In genomic region chr4:41606784-41607183, GRCm38 (mm10) we compare ENCODE assay signal across 9 mouse cellular contexts. TPM values are rescaled to one million over a fixed set of nuclear protein-coding genes. Genes with fewer than 3 reads are reported as not detected.
DNase-seq lines count a peak whose midpoint lies in the region; ATAC-seq and TF ChIP-seq lines count a peak whose summit lies in the region.
"Had no signal": no experiment of that assay in that cellular context is flagged by ENCODE, and none has a peak within 500 bp of the region (broad histone marks: within the 10 kb centered on the region; RNA-seq: fewer than 3 reads in every experiment).

No protein-coding gene starts in this region.

- H3K4me1 ChIP-seq in ES-E14 (ENCODE audit: control insufficient read depth in 2 of 2, insufficient read depth in 2 of 2, low read length in 2 of 2, poor library complexity in 1 of 2): no peaks in the 10 kb centered on the region
- peaks cover 35% of the 10 kb centered on the region for H3K4me1 ChIP-seq in forebrain, embryonic 16.5 days (replicated peaks; ENCODE audit: control insufficient read depth, insufficient read depth, low read length)
- H3K4me1 ChIP-seq: limb, embryonic 13.5 days had no signal

- in situ Hi-C loops in ES-E14 (cut with MboI; ENCODE audit: low sequenced_read_pairs in 2 of 2, unreplicated experiment in 2 of 2): no loop called here

- H3K9ac ChIP-seq in ES-E14 (ENCODE audit: insufficient read depth, low read depth, low read length, poor library complexity, severe bottlenecking): no peak overlapping the region
- H3K9ac ChIP-seq in forebrain, embryonic 16.5 days (replicated peaks; ENCODE audit: low read depth, low read length): no peak overlapping the region
- H3K9ac ChIP-seq: limb, embryonic 13.5 days had no signal

- H3K9me3 ChIP-seq in ES-E14 (ENCODE audit: control insufficient read depth, insufficient read depth, low read depth, low read length): no peaks in the 10 kb centered on the region
- H3K9me3 ChIP-seq in forebrain, embryonic 16.5 days (ENCODE audit: control insufficient read depth, low read length): no peaks in the 10 kb centered on the region
- H3K9me3 ChIP-seq: limb, embryonic 13.5 days had no signal

- no peak for ATAC-seq in forebrain, embryonic 16.5 days

- WGBS in forebrain, embryonic 16.5 days: 52% methylated on average over 4 of the region's 4 CpGs

- DNase-seq in heart, postnatal 4 days: peak; percentile 73
- DNase-seq in heart, adult 8-10 months (ENCODE audit: low spot score): no peak
- DNase-seq in ES-E14 (ENCODE audit: low read depth, low spot score): peak; percentile 63
- peak; percentile 83 for DNase-seq in embryo, embryonic 10.5 days (ENCODE audit: low spot score)
- DNase-seq in lung, postnatal 10 days: peak; percentile 80
- DNase-seq in layer of hippocampus, adult 9-11 months: no peak
- DNase-seq in frontal cortex, postnatal 36 days (ENCODE audit: low spot score in 2 of 2): no peak

- no peaks in the 10 kb centered on the region; the same call in 1 of the 2 replicates for H3K27me3 ChIP-seq in forebrain, embryonic 16.5 days (replicated peaks; ENCODE audit: control insufficient read depth, insufficient read depth, low read length)

- no peak overlapping the region for H3K27ac ChIP-seq in ES-E14 (ENCODE audit: insufficient read depth, low read depth, low read length, poor library complexity, severe bottlenecking)
- no peak overlapping the region for H3K27ac ChIP-seq in forebrain, embryonic 16.5 days (ENCODE audit: low read length)
- H3K27ac ChIP-seq: limb, embryonic 13.5 days had no signal

- H3K4me3 ChIP-seq in ES-E14 (ENCODE audit: insufficient read depth in 1 of 2, low read depth in 1 of 2, low read length in 2 of 2, poor library complexity in 1 of 2, severe bottlenecking in 1 of 2): no peak overlapping the region
- H3K4me3 ChIP-seq in forebrain, embryonic 16.5 days (replicated peaks; ENCODE audit: low read length): no peak overlapping the region
- H3K4me3 ChIP-seq: limb, embryonic 13.5 days had no signal

- no peak overlapping the region for H3K4me2 ChIP-seq in forebrain, embryonic 16.5 days (ENCODE audit: low read length)
- H3K4me2 ChIP-seq: limb, embryonic 13.5 days had no signal

- no peaks in the 10 kb centered on the region for H3K36me3 ChIP-seq in ES-E14 (ENCODE audit: control insufficient read depth, insufficient read depth, low read length, poor library complexity, severe bottlenecking)
- H3K36me3 ChIP-seq in forebrain, embryonic 16.5 days (ENCODE audit: control insufficient read depth, insufficient read depth): no peaks in the 10 kb centered on the region
- H3K36me3 ChIP-seq: limb, embryonic 13.5 days had no signal

TF ChIP-seq in ES-E14, 5 proteins besides CTCF, POLR2A, EP300 and RAD21:
- TF ChIP-seq CHD2 (IDR thresholded peaks at IDR 0.05; ENCODE audit: low read depth, low read length) (no peak), MAFK (IDR thresholded peaks at IDR 0.05; ENCODE audit: insufficient read depth, low read depth, low read length) (no peak), ZNF384 (IDR thresholded peaks at IDR 0.05; ENCODE audit: low read depth, low read length) (no peak), HCFC1 (IDR thresholded peaks at IDR 0.05; ENCODE audit: borderline replicate concordance, insufficient read depth, low read length) (no peak), ZC3H11A (IDR thresholded peaks at IDR 0.05; ENCODE audit: borderline replicate concordance, low read depth, low read length) (no peak)
TF ChIP-seq in ES-E14: peak in this region for 0.

RNA-seq across cellular contexts. Expression of gene Enho, which starts 33.3 kb away (rescaled TPM):
- 1 to 10 TPM; 5.5 to 5.8 TPM for total RNA-seq in heart, postnatal 4 days (2021)
- 10 to 100 TPM in 2 of 4 experiments, 1 to 10 TPM in 2; 8.9 to 13.9 (median 11.1) TPM for total RNA-seq in heart, adult 8-10 months (2022)
- 4.7 and 5.8 TPM in 2 replicates for total RNA-seq in ES-E14 (2012; rRNA removed)
- polyA plus RNA-seq in forebrain, embryonic 16.5 days (2015; fragmentation: Nextera tagmentation; extraction: Ambion mirVana): 51.5 and 68.4 TPM in 2 replicates

RNA-seq across cellular contexts. Expression of gene Dnaic1, which starts 37.2 kb away (rescaled TPM):
- 1 to 10 TPM; 1.3 to 1.7 TPM for total RNA-seq in heart, postnatal 4 days (2021)
- 1 to 10 TPM; 1.7 to 6.2 (median 3.5) TPM for total RNA-seq in heart, adult 8-10 months (2022)
- 1.7 and 2.0 TPM in 2 replicates for total RNA-seq in ES-E14 (2012; rRNA removed)
- polyA plus RNA-seq in forebrain, embryonic 16.5 days (2015; fragmentation: Nextera tagmentation; extraction: Ambion mirVana): 1.2 and 1.7 TPM in 2 replicates

RNA-seq across cellular contexts. Expression of gene Fam219a, which starts 37.4 kb away (rescaled TPM):
- 10 to 100 TPM; 15.3 to 15.5 TPM for total RNA-seq in heart, postnatal 4 days (2021)
- total RNA-seq in heart, adult 8-10 months (2022): 10 to 100 TPM; 12.3 to 16.5 (median 14.1) TPM
- total RNA-seq in ES-E14 (2012; rRNA removed): 2.9 TPM in 2 replicates
- polyA plus RNA-seq in forebrain, embryonic 16.5 days (2015; fragmentation: Nextera tagmentation; extraction: Ambion mirVana): 13.7 and 14.2 TPM in 2 replicates

Comparison
In these comparisons a context has a peak if more than half of its experiments do, and no peak if none do; other contexts are left out.
1. DNase-seq: peak in heart, postnatal 4 days (single experiment), ES-E14 (single experiment), embryo, embryonic 10.5 days (single experiment) and lung, postnatal 10 days (single experiment); none in heart, adult 8-10 months (single experiment), layer of hippocampus, adult 9-11 months (single experiment) and frontal cortex, postnatal 36 days (0 of 2).